Mouse (Mus musculus) brain, embryonic 14.5 days (tissue): ENCODE measurements around the gene Atg16l2.

ENCODE experiments used
- CTCF ChIP-seq: fragments of 200-500 bp; IDR thresholded peaks from 2 replicates; pipeline ENCODE4 v1.5.1; 2012; ENCODE audit warnings: inconsistent platforms, mild to moderate bottlenecking, moderate library complexity, borderline replicate concordance; ENCODE audit not compliant: insufficient read depth, insufficient read length; ENCODE audit errors: extremely low read depth
- POLR2A ChIP-seq: fragments of 200-500 bp; IDR thresholded peaks from 2 replicates; pipeline ENCODE4 v1.6.1; 2012; ENCODE audit warnings: mild to moderate bottlenecking, inconsistent platforms, borderline replicate concordance; ENCODE audit not compliant: poor library complexity, insufficient read depth, insufficient read length, severe bottlenecking; ENCODE audit errors: extremely low read depth

- TF ChIP-seq POLR2A (no peak), CTCF (no peak)
These were observed 27.6 kb upstream of the Atg16l2 start for GRCm38 (mm10) chr7:101329606-101330005.
